Comparison of ENCODE assay signal across 10 mouse cellular contexts in the genomic region with DNA sequence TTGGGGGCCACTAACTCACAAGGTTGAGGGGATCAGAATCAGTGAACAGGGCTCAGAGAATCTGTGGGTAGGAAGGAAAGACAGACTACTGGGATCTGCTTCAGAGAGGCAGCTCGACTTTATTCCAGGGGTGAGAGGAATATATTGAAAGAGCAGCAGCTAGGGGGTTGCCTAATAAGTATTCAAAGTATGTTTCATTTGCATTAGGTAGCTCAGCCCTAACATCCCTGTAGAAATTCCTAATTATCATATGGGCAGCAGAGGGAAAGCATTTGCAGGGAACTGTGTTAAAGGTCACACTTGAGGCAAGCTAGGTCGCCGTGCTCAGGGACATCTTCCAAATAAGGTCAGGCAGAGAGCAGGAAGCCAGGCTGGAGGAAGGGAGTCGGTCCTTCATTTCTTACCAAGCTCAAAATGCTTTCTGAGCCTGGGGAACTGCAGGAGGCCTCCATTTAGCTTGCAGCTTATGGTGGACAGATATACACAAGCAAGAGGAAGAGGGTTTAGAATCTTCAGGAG.
A peak's percentile ranks its signal among the peaks of the same experiment; 100 is the strongest.
DNase-seq lines count a peak whose midpoint lies in the region.
"Had no signal": no experiment of that assay in that cellular context is flagged by ENCODE, and none has a peak within 500 bp of the region (broad histone marks: within the 10 kb centered on the region; RNA-seq: fewer than 3 reads in every experiment).

No protein-coding gene starts in this region.

- DNase-seq in kidney, postnatal 25 days, result peak; percentile 11 to 45
- DNase-seq in kidney, adult 11 months, result no peak
- peak; percentile 49 for DNase-seq in adrenal gland, postnatal 10 days
- peak; percentile 17 for DNase-seq in forelimb bud, embryonic 11.5 days (ENCODE audit: low read depth, low spot score)
- DNase-seq in kidney, postnatal 36 days, result peak; percentile 30
- DNase-seq in gastrocnemius, postnatal 14 days, result no peak
- DNase-seq in layer of hippocampus, adult 9-10 months (ENCODE audit: low spot score), result no peak
- no peak for DNase-seq in natural killer cell, adult 2 months (ENCODE audit: low spot score in 2 of 2)
- DNase-seq: liver, embryonic 13.5 days; thymus, postnatal 36 days had no signal

- intact Hi-C loops in gastrocnemius, postnatal 14 days (cut with DNase I; ENCODE audit: low total_unique reads), result no loop called here

Comparison
In these comparisons a context has a peak if more than half of its experiments do, and no peak if none do; other contexts are left out.
1. DNase-seq: peak in kidney, postnatal 25 days (2 of 2), adrenal gland, postnatal 10 days (single experiment), forelimb bud, embryonic 11.5 days (single experiment) and kidney, postnatal 36 days (2 of 2); none in kidney, adult 11 months (single experiment), gastrocnemius, postnatal 14 days (single experiment), layer of hippocampus, adult 9-10 months (single experiment) and natural killer cell, adult 2 months (0 of 2).